Mouse (Mus musculus) kidney, adult 2 months (tissue): ENCODE measurements around the gene Mamstr. TPM values are rescaled to one million over a fixed set of nuclear protein-coding genes. Genes with fewer than 3 reads are reported as not detected.
A peak's percentile ranks its signal among the peaks of the same experiment; 100 is the strongest.

Experiments
- DNase-seq: peaks from one replicate; pipeline ENCODE4 v3.0.0; 2021
- H3K27ac ChIP-seq: fragments of 200-500 bp; 2 replicates; pipeline ENCODE4 v1.5.1; 2012; ENCODE audit warnings: low read depth, low read length, control low read depth, inconsistent platforms; ENCODE audit not compliant: insufficient read depth
- H3K27me3 ChIP-seq: fragments of 200-500 bp; replicated peaks from 2 replicates; pipeline ENCODE4 v1.6.1; 2012; ENCODE audit warnings: mild to moderate bottlenecking, moderate library complexity, low read length, inconsistent platforms; ENCODE audit not compliant: control insufficient read depth, insufficient read depth
- H3K36me3 ChIP-seq: fragments of 200-500 bp; 2 replicates; pipeline ENCODE4 v1.6.1; 2012; ENCODE audit warnings: mild to moderate bottlenecking, moderate library complexity, low read length, inconsistent platforms; ENCODE audit not compliant: control insufficient read depth, insufficient read depth
- H3K4me1 ChIP-seq: fragments of 200-500 bp; 2 replicates; pipeline ENCODE4 v1.6.1; 2011; ENCODE audit warnings: low read length; ENCODE audit not compliant: control insufficient read depth, insufficient read depth
- H3K4me3 ChIP-seq: fragments of 200-500 bp; 2 replicates; pipeline ENCODE4 v1.5.1; 2011; ENCODE audit warnings: mild to moderate bottlenecking, low read depth, low read length, control low read depth; ENCODE audit not compliant: insufficient read depth
- CTCF ChIP-seq: fragments of 200-500 bp; conservative IDR thresholded peaks from 2 replicates; pipeline ENCODE4 v1.5.1; 2011; ENCODE audit warnings: low read depth, mild to moderate bottlenecking, control low read depth, low read length, moderate library complexity, mixed read lengths; ENCODE audit not compliant: insufficient read depth, insufficient read length
- POLR2A ChIP-seq: fragments of 200-500 bp; IDR thresholded peaks from one replicate; pipeline ENCODE4 v1.6.1; 2011; ENCODE audit warnings: low read depth, low read length, control low read depth
- WGBS: fragments of 180-500 bp; shearing (Covaris S2); methylation state at CpG from one replicate; pipeline ENCODE4 v1.1.7; 2018; 5-methylcytosine and 5-hydroxymethylcytosine counted together
- polyA plus RNA-seq: library from polyadenylated mRNA; depleted of rRNA; stranded (reverse); fragments of >200 nt; gene quantifications from 2 replicates; pipeline ENCODE4 v1.2.3, GENCODE M21; 2012

Gene Mamstr
- polyA plus RNA-seq, 1 experiment = 2.5 TPM

- Histone ChIP-seq H3K27ac (0 out of 2 replicates have a peak overlapping the region, but pooled peaks have one; percentile 47), H3K27me3 (no peaks in the 10 kb centered on the region; the same call in 1 of the 2 replicates), H3K36me3 (no peaks in the 10 kb centered on the region), H3K4me3 (peak overlapping the region; percentile 52), H3K4me1 (no peaks in the 10 kb centered on the region)
- WGBS = 2% methylated on average over 105 of the region's 105 CpGs
- TF ChIP-seq CTCF (peak; percentile 81), POLR2A (no peak)
- DNase-seq = peak; percentile 92
Measured at GRCm38 (mm10) chr7:45628364-45629294, 11.1 kb upstream of the Mamstr start.

- Histone ChIP-seq H3K27me3 (no peaks in the 10 kb centered on the region; the same call in 1 of the 2 replicates), H3K36me3 (no peaks in the 10 kb centered on the region), H3K4me3 (no peak overlapping the region), H3K4me1 (no peaks in the 10 kb centered on the region), H3K27ac (no peak overlapping the region)
- DNase-seq = peak; percentile 51
- 81% methylated on average over 23 of the region's 23 CpGs for WGBS
- TF ChIP-seq CTCF (no peak), POLR2A (no peak)
Measured at GRCm38 (mm10) chr7:45630064-45630907, 9.5 kb upstream of the Mamstr start.

GRCm38 (mm10) chr7:45632499-45632898 is 7.3 kb upstream of the Mamstr start:
- H3K4me3 ChIP-seq = no peak overlapping the region
- TF ChIP-seq POLR2A (no peak), CTCF (no peak; the same call in 1 of the 2 replicates)
- WGBS = 19% methylated on average over 35 of the region's 35 CpGs
- H3K36me3 ChIP-seq = no peaks in the 10 kb centered on the region
- H3K4me1 ChIP-seq = no peaks in the 10 kb centered on the region
- no peaks in the 10 kb centered on the region; the same call in 1 of the 2 replicates for H3K27me3 ChIP-seq
- H3K27ac ChIP-seq = no peak overlapping the region
- no peak for DNase-seq

- Histone ChIP-seq H3K27ac (peak overlapping the region; percentile 53), H3K27me3 (no peaks in the 10 kb centered on the region; the same call in 1 of the 2 replicates), H3K4me1 (no peaks in the 10 kb centered on the region; the same call in 1 of the 2 replicates), H3K36me3 (no peaks in the 10 kb centered on the region), H3K4me3 (no peak overlapping the region)
- peak; percentile 71 for DNase-seq
- no peak for TF ChIP-seq CTCF
- no peak for TF ChIP-seq POLR2A
- 81% methylated on average over 11 of the region's 11 CpGs for WGBS
Measured at GRCm38 (mm10) chr7:45634946-45635681, 4.7 kb upstream of the Mamstr start.

- no peaks in the 10 kb centered on the region for H3K36me3 ChIP-seq
- TF ChIP-seq CTCF (no peak), POLR2A (no peak)
- H3K27ac ChIP-seq = 0 out of 2 replicates have a peak overlapping the region, but pooled peaks have one; percentile 42
- no peaks in the 10 kb centered on the region; the same call in 1 of the 2 replicates for H3K27me3 ChIP-seq
- peak; percentile 70 for DNase-seq
- 62% methylated on average over 15 of the region's 15 CpGs for WGBS
- H3K4me3 ChIP-seq = no peak overlapping the region
- H3K4me1 ChIP-seq = no peaks in the 10 kb centered on the region; the same call in 1 of the 2 replicates
Measured at GRCm38 (mm10) chr7:45635711-45636688, 3.8 kb upstream of the Mamstr start.
